Mouse (Mus musculus): Measurements from ENCODE around the gene Taok3.
"Not testable (repeated sequence)": the region's sequence is repeated elsewhere in the genome, so short reads cannot be mapped to it uniquely, and the experiment has no call there.

GRCm38 (mm10) chr5:117293776-117294175, 173.8 kb downstream of the Taok3 start:
- not testable (repeated sequence) for TF ChIP-seq POLR2A (IDR thresholded peaks at IDR 0.05; ENCODE audit: control insufficient read depth, low read depth, low read length); CTCF (IDR thresholded peaks at IDR 0.05; ENCODE audit: control insufficient read depth, insufficient read depth, insufficient replicate concordance, low read depth, low read length)
